Mouse (Mus musculus) MEL (cell line): Measurements from ENCODE around the gene Mafb. TPM values are rescaled to one million over a fixed set of nuclear protein-coding genes. Genes with fewer than 3 reads are reported as not detected.

ENCODE experiments used
- DNase-seq: peaks from one replicate; pipeline ENCODE4 v3.0.0; 2011; ENCODE audit warnings: low read depth, low spot score
- H3K27ac ChIP-seq: 2 replicates; pipeline ENCODE4 v1.5.1; 2012; ENCODE audit warnings: low read depth, mild to moderate bottlenecking, control low read depth, low read length, moderate library complexity; ENCODE audit not compliant: control insufficient read depth
- H3K27me3 ChIP-seq, 2 experiments: fragments of 150-350 bp in 1 of 2; sonication (generic) in 1 of 2; 2 replicates each; pipeline ENCODE4 v1.6.1; 2012; ENCODE audit warnings: low read length in 2 of 2, mild to moderate bottlenecking in 2 of 2, improper control_type of control experiment in 1 of 2, moderate library complexity in 1 of 2; ENCODE audit not compliant: insufficient read depth in 2 of 2, control insufficient read depth in 1 of 2
- H3K36me3 ChIP-seq, 2 experiments: 2 replicates each; pipeline ENCODE4 v1.6.1; 2012 to 2014; ENCODE audit warnings: low read length in 2 of 2, improper control_type of control experiment in 1 of 2, inconsistent platforms in 1 of 2, mild to moderate bottlenecking in 1 of 2; ENCODE audit not compliant: insufficient read depth in 2 of 2, control insufficient read depth in 1 of 2
- H3K4me1 ChIP-seq, 2 experiments: fragments of 150-350 bp in 1 of 2; sonication (generic) in 1 of 2; 2 replicates each; pipeline ENCODE4 v1.6.1; 2012; ENCODE audit warnings: low read length in 2 of 2, improper control_type of control experiment in 1 of 2, mild to moderate bottlenecking in 1 of 2; ENCODE audit not compliant: insufficient read depth in 2 of 2, control insufficient read depth in 1 of 2
- H3K4me3 ChIP-seq, 2 experiments: fragments of 150-350 bp in 1 of 2; sonication (generic) in 1 of 2; 2 replicates each; pipeline ENCODE4 v1.5.1; 2012; ENCODE audit warnings: low read depth in 2 of 2, low read length in 2 of 2, mild to moderate bottlenecking in 2 of 2, moderate library complexity in 2 of 2, control low read depth in 1 of 2, improper control_type of control experiment in 1 of 2; ENCODE audit not compliant: control insufficient read depth in 1 of 2, insufficient read depth in 1 of 2
- H3K79me2 ChIP-seq: 2 replicates; pipeline ENCODE4 v1.6.1; 2012; ENCODE audit warnings: mild to moderate bottlenecking, low read length, moderate library complexity; ENCODE audit not compliant: control insufficient read depth, poor library complexity, insufficient read depth
- H3K9ac ChIP-seq: 2 replicates; pipeline ENCODE4 v1.6.1; 2012; ENCODE audit warnings: low read depth, mild to moderate bottlenecking, control low read depth, low read length, moderate library complexity; ENCODE audit not compliant: control insufficient read depth, poor library complexity, severe bottlenecking
- H3K9me3 ChIP-seq: fragments of 150-350 bp; sonication (generic); replicated peaks from 2 replicates; pipeline ENCODE4 v1.6.1; 2012; ENCODE audit warnings: mild to moderate bottlenecking, low read length, improper control_type of control experiment, moderate library complexity; ENCODE audit not compliant: insufficient read depth
- CHD1 ChIP-seq: IDR thresholded peaks from 2 replicates; pipeline ENCODE4 v1.6.1; 2012; ENCODE audit warnings: low read depth, mild to moderate bottlenecking, inconsistent platforms, low read length, improper control_type of control experiment
- CTCF ChIP-seq, 3 experiments: IDR thresholded peaks in 2 of 3; conservative IDR thresholded peaks in 1 of 3; 2 replicates each; pipeline ENCODE4 v1.5.1; 2011 to 2012; ENCODE audit warnings: low read length in 3 of 3, low read depth in 2 of 3, mild to moderate bottlenecking in 2 of 3, improper control_type of control experiment in 1 of 3, inconsistent platforms in 1 of 3, mixed read lengths in 1 of 3, moderate library complexity in 1 of 3; ENCODE audit not compliant: control insufficient read depth in 1 of 3, insufficient read depth in 1 of 3, poor library complexity in 1 of 3, severe bottlenecking in 1 of 3
- E2F4 ChIP-seq: IDR thresholded peaks from 2 replicates; pipeline ENCODE4 v1.6.1; 2011; ENCODE audit warnings: low read depth, low read length, improper control_type of control experiment, borderline replicate concordance
- EP300 ChIP-seq, 2 experiments: IDR thresholded peaks; 2 replicates each; pipeline ENCODE4 v1.6.1; 2011; ENCODE audit warnings: improper control_type of control experiment in 2 of 2, low read length in 2 of 2, low read depth in 1 of 2, mild to moderate bottlenecking in 1 of 2
- ETS1 ChIP-seq: IDR thresholded peaks from 2 replicates; pipeline ENCODE4 v1.6.1; 2012; ENCODE audit warnings: low read depth, mild to moderate bottlenecking, inconsistent platforms, low read length, improper control_type of control experiment, moderate library complexity
- HCFC1 ChIP-seq: IDR thresholded peaks from 2 replicates; pipeline ENCODE4 v1.6.1; 2012; ENCODE audit warnings: low read depth, mild to moderate bottlenecking, inconsistent platforms, low read length, improper control_type of control experiment, moderate library complexity
- JUND ChIP-seq: IDR thresholded peaks from 2 replicates; pipeline ENCODE4 v1.6.1; 2011; ENCODE audit warnings: low read depth, mild to moderate bottlenecking, improper control_type of control experiment, low read length
- KAT2A ChIP-seq: conservative IDR thresholded peaks from 2 replicates; pipeline ENCODE4 v1.6.1; 2012; ENCODE audit warnings: low read depth, low read length, improper control_type of control experiment, inconsistent platforms
- MEF2A ChIP-seq: IDR thresholded peaks from 2 replicates; pipeline ENCODE4 v1.6.1; 2014; ENCODE audit warnings: low read depth, mild to moderate bottlenecking, inconsistent platforms, low read length, improper control_type of control experiment; ENCODE audit not compliant: poor library complexity, insufficient replicate concordance, severe bottlenecking; ENCODE audit errors: extremely low read depth
- MYB ChIP-seq: IDR thresholded peaks from 2 replicates; pipeline ENCODE4 v1.6.1; 2011; ENCODE audit warnings: mild to moderate bottlenecking, low read depth, low read length, improper control_type of control experiment
- MYC ChIP-seq: IDR thresholded peaks from 2 replicates; pipeline ENCODE4 v1.6.1; 2011; ENCODE audit warnings: low read depth, mild to moderate bottlenecking, low read length, improper control_type of control experiment, moderate library complexity
- NELFE ChIP-seq: IDR thresholded peaks from 2 replicates; pipeline ENCODE4 v1.6.1; 2011; ENCODE audit warnings: low read depth, low read length, improper control_type of control experiment
- NRF1 ChIP-seq: IDR thresholded peaks from 2 replicates; pipeline ENCODE4 v1.6.1; 2014; ENCODE audit warnings: low read depth, mild to moderate bottlenecking, inconsistent platforms, low read length, improper control_type of control experiment, moderate library complexity; ENCODE audit not compliant: poor library complexity, insufficient read depth, severe bottlenecking
- POLR2AphosphoS2 ChIP-seq: IDR thresholded peaks from 2 replicates; pipeline ENCODE4 v1.6.1; 2011; ENCODE audit warnings: low read length, improper control_type of control experiment
- RCOR1 ChIP-seq: IDR thresholded peaks from 2 replicates; pipeline ENCODE4 v1.6.1; 2012; ENCODE audit warnings: low read depth, mild to moderate bottlenecking, inconsistent platforms, low read length, improper control_type of control experiment
- TBP ChIP-seq: IDR thresholded peaks from 2 replicates; pipeline ENCODE4 v1.8.0; 2011; ENCODE audit warnings: low read depth, low read length, improper control_type of control experiment
- TCF12 ChIP-seq: IDR thresholded peaks from 2 replicates; pipeline ENCODE4 v1.6.1; 2014; ENCODE audit warnings: low read depth, mild to moderate bottlenecking, inconsistent platforms, low read length, improper control_type of control experiment, moderate library complexity
- UBTF ChIP-seq: IDR thresholded peaks from 2 replicates; pipeline ENCODE4 v1.6.1; 2012; ENCODE audit warnings: low read depth, mild to moderate bottlenecking, inconsistent platforms, low read length, improper control_type of control experiment, moderate library complexity, borderline replicate concordance; ENCODE audit not compliant: insufficient read depth
- USF1 ChIP-seq: IDR thresholded peaks from 2 replicates; pipeline ENCODE4 v1.6.1; 2014; ENCODE audit warnings: low read depth, mild to moderate bottlenecking, inconsistent platforms, low read length, improper control_type of control experiment, moderate library complexity
- USF2 ChIP-seq, 2 experiments: IDR thresholded peaks; 2 replicates each; pipeline ENCODE4 v1.6.1; 2011 to 2012; ENCODE audit warnings: improper control_type of control experiment in 2 of 2, low read length in 2 of 2, borderline replicate concordance in 1 of 2, inconsistent platforms in 1 of 2, low read depth in 1 of 2, mild to moderate bottlenecking in 1 of 2; ENCODE audit not compliant: insufficient read depth in 1 of 2
- ZKSCAN1 ChIP-seq: IDR thresholded peaks from 2 replicates; pipeline ENCODE4 v1.6.1; 2012; ENCODE audit warnings: low read depth, mild to moderate bottlenecking, inconsistent platforms, low read length, improper control_type of control experiment, moderate library complexity
- ZMIZ1 ChIP-seq: IDR thresholded peaks from 2 replicates; pipeline ENCODE4 v1.6.1; 2012; ENCODE audit warnings: low read depth, mild to moderate bottlenecking, inconsistent platforms, low read length, improper control_type of control experiment, moderate library complexity
- ZNF384 ChIP-seq: IDR thresholded peaks from 2 replicates; pipeline ENCODE4 v1.6.1; 2012; ENCODE audit warnings: low read depth, mild to moderate bottlenecking, inconsistent platforms, low read length, improper control_type of control experiment
- polyA plus RNA-seq, 2 experiments: library from polyadenylated mRNA; stranded (reverse) in 1 of 2; unstranded in 1 of 2; fragments of >175 nt in 1 of 2; fragments of >200 nt in 1 of 2; gene quantifications; 2 replicates each; pipeline versions ENCODE4 v1.2.1 to v1.2.4; 2012; ENCODE audit warnings: low replicate concordance in 2 of 2, low read depth in 1 of 2; ENCODE audit not compliant: insufficient read length in 2 of 2, insufficient read depth in 1 of 2, missing spikeins in 1 of 2
- total RNA-seq: library from RNA; depleted of rRNA; stranded (reverse); fragments of 300-350 nt; gene quantifications from 2 replicates; pipeline ENCODE4 v1.2.3, GENCODE M21; 2012

Mafb gene
- total and polyA plus RNA-seq, 3 experiments: not detected

DNA sequence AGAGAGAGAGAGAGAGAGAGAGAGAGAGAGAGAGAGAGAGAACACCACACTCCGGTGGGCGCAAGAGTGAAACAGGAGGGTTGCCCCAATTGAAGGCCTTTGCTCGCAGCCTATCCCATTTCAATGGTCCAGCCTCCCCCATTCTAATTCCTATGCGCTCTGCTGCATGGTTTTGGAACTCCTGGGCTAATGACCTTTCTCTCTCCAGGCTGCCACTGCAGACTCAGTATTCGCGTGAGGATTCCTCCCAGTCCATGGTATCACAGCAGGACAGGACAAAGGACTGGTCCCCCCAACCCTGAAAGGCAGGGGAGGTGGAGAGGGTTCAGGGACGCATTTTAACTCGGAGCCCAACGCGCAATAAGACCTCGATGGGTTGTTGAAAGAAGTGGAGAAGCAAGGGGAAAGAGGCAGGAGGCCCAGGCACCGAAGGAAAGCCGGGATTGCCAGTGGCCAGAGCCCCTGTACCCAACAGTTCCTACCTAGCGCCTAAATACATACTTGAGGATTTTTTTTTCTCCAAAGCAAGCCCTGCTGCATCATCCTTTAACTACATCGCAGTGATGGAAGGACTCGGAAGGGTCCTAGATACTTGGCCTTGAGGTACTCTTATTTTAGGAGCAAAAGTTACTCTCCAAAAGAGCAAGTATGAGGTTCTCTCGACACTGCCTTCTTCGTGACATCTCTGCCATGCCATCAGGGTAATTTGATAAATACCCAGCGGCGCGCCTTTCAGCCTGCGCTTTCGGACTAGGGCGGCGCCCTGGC lies 3.0 kb upstream of the Mafb start:
- H3K4me3 ChIP-seq: no peak overlapping the region
- H3K79me2 ChIP-seq: no peaks in the 10 kb centered on the region
- H3K27me3 ChIP-seq: no peaks in the 10 kb centered on the region
- no peaks in the 10 kb centered on the region for H3K9me3 ChIP-seq
- TF ChIP-seq NRF1 (no peak), E2F4 (no peak), TCF12 (no peak), RCOR1 (no peak), POLR2AphosphoS2 (no peak), ETS1 (no peak), MYC (no peak), JUND (no peak), NELFE (no peak)
- H3K4me1 ChIP-seq: no peaks in the 10 kb centered on the region
- H3K36me3 ChIP-seq: no peaks in the 10 kb centered on the region
- no peak overlapping the region for H3K27ac ChIP-seq
- H3K9ac ChIP-seq: no peak overlapping the region
- no peak for DNase-seq

DNA sequence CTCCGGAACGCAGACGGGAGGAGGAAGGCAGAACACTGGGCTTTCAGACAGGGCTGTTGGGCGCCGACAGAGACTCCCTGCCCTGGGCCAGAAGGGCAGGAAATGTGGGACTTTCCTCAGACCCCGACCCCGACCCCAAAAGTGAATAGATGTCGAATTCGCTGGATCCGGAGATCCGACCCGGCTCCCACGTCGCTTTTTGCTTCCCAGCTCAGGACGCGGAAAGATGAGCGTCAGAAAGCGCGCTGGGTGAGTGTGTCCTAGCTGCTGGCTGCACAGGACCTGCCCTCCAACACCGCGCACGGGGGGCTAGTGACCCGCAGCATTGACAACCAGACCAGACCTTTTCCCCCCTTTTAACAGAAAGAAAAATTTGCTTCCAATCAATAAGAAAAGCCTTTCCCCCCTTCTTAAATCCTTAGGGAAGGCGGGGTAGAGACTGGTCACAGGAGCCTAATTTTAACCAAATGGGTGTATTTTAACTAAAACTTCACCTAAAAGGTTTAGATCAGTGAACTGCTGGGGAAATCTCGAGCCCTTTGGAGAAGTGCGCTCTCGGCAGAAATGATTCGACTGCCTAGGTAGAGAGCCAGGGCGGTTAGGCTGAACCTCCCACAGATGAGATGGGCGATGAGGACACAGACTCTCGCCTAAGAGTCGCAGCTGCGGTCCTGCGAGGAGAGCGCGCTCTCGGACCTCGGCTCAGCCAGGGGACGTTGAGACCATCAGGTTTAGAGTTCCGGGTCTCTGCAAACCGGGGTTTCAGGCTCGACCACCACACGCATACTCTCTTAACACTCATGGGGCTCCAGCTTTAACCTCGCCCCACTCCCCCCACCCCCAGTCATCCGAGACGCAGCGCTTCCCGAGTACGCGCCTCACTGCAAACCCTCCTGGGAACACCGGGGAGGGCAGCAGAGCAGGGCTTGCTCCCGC lies 1.8 kb upstream of the Mafb start:
- TF ChIP-seq EP300 (IDR thresholded peaks at IDR 0.05; ENCODE audit: low read depth in 1 of 2, low read length in 2 of 2): no peak
- no peak for TF ChIP-seq UBTF
- TF ChIP-seq USF1: no peak
- no peak for TF ChIP-seq CTCF (IDR thresholded peaks at IDR 0.05 in 2 of 3, conservative IDR thresholded peaks at IDR 0.05 in 1 of 3; ENCODE audit: control insufficient read depth in 1 of 3, insufficient read depth in 1 of 3, low read depth in 2 of 3, low read length in 3 of 3, poor library complexity in 1 of 3, severe bottlenecking in 1 of 3)
- TF ChIP-seq E2F4: no peak
- TF ChIP-seq HCFC1: no peak
- no peak for TF ChIP-seq USF2 (IDR thresholded peaks at IDR 0.05; ENCODE audit: borderline replicate concordance in 1 of 2, insufficient read depth in 1 of 2, low read depth in 1 of 2, low read length in 2 of 2)
- TF ChIP-seq TBP: no peak
- TF ChIP-seq KAT2A: no peak
- TF ChIP-seq MYB: no peak
- no peak for TF ChIP-seq MEF2A
- no peak for TF ChIP-seq ZKSCAN1
- no peak for TF ChIP-seq ZMIZ1
- no peak for TF ChIP-seq CHD1
- no peak for TF ChIP-seq MYC
- no peak for TF ChIP-seq ZNF384
- Histone ChIP-seq H3K27ac (no peak overlapping the region), H3K27me3 (no peaks in the 10 kb centered on the region), H3K79me2 (no peaks in the 10 kb centered on the region), H3K36me3 (no peaks in the 10 kb centered on the region), H3K4me3 (no peak overlapping the region), H3K9ac (no peak overlapping the region), H3K9me3 (no peaks in the 10 kb centered on the region), H3K4me1 (no peaks in the 10 kb centered on the region)
- no peak for DNase-seq
